Mouse (Mus musculus): ENCODE results near the gene Psmc5.

DNA sequence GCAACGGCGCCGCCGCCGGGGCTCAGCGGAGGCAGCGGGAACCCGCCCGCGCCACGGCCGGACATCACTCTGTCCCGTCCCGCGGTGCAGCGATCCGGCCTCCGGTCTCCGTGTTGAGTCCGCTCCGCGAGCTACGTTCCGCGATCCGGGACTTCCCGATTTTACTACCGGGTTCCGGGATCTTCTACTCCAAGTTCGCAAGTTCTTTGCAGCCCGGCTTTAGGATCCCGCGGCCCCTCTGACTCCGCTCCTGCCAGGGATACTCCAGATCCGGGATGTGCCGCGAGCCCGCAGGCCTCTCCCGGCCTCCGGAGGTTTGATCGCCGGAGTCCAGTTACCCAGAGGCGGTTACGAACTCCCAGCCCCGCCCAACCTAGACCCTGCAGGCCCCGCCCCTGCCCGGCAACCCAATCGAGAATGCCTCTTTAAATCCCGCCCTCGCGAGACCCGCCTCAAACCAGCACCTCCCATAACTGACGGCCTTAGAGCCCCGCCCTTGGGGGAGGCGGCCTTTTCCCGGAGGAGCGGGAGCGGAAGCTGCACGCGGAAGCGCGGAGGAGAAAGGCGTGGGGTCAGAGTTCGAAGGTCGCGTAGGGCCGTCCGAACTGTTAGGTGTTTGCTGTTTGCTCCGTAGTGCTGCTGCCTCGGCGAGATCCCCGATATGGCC is 16.8 kb downstream of the Psmc5 start, which contains the start of gene Smarcd2:
- TF ChIP-seq CTCF (IDR thresholded peaks at IDR 0.05; ENCODE audit: low read depth, low read length), result no peak
- no peak for TF ChIP-seq POLR2AphosphoS5 (IDR thresholded peaks at IDR 0.05; ENCODE audit: insufficient replicate concordance, low read depth, low read length)
- no peak for TF ChIP-seq TAL1 (conservative IDR thresholded peaks at IDR 0.05; ENCODE audit: low read depth, low read length)
- TF ChIP-seq GATA1 (IDR thresholded peaks at IDR 0.05; ENCODE audit: borderline replicate concordance, low read length), result no peak
